Mouse (Mus musculus): ENCODE measurements around the gene Adamtsl1. TPM values are rescaled to one million over a fixed set of nuclear protein-coding genes. Genes with fewer than 3 reads are reported as not detected.

Adamtsl1 gene
- polyA plus RNA-seq, 1 experiment from 2014 or later: 33.3 TPM

DNA sequence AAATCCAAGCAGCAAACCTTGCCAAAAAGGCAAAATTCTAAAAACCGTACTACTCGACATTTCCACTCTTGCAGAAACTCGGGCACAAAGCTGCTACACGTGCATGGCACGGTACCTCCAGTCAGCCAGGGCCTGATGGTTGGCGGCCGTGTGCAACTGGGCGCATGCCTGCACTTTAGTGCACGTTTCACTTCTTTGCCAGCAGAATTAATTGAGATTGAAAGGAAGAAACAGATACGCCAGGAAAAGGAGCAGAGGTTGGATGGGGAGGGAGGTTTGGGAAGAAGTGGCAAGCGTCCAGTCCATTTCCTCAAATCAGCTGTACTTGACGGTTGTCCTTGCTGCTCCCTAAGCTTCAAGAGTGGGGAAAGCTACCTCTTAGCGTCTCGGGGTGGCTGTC is 664.1 kb downstream of the Adamtsl1 start:
- ATAC-seq (ENCODE audit: insufficient number of reproducible peaks, insufficient read depth, low FRiP score, low read depth): no peak
- Histone ChIP-seq H3K27ac (ENCODE audit: low read length) (no peak overlapping the region), H3K4me1 (ENCODE audit: control insufficient read depth, insufficient read depth, low read length) (0 out of 2 replicates have a peak, but pooled peaks cover 2% of the 10 kb centered on the region), H3K36me3 (ENCODE audit: control insufficient read depth, insufficient read depth, low read length) (no peaks in the 10 kb centered on the region), H3K27me3 (ENCODE audit: control insufficient read depth, insufficient read depth, low read length) (no peaks in the 10 kb centered on the region), H3K9me3 (ENCODE audit: control insufficient read depth, low read depth, low read length) (no peaks in the 10 kb centered on the region), H3K9ac (replicated peaks; ENCODE audit: low read depth, low read length) (no peak overlapping the region), H3K4me3 (ENCODE audit: low read depth, low read length) (no peak overlapping the region), H3K4me2 (replicated peaks; ENCODE audit: low read depth, low read length) (no peak overlapping the region)
- 85% methylated on average over 14 of the region's 14 CpGs for WGBS

DNA sequence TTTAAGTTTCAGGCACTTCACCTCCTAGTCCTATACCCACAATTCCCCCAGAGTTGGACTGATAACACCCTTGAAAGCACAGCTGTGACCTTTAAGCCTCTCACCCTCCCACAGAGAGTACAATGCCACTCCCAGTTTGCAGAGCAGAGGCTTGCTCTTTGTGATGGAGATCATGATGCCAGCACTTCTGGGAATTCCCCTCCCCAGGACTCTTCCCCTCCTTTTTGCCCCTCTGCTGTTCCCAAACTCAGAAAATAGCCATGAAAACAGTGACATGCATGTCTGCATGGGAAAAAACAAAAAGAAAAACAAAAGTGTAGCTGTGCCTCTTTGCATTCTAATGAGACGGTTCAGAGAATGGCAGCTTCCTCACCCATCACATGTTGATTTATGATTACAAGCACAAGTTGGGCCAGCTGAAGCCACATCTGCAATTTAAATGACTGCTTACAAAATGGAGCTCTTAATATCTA is 669.8 kb downstream of the Adamtsl1 start:
- Histone ChIP-seq H3K4me3 (ENCODE audit: low read depth, low read length) (no peak overlapping the region), H3K27me3 (ENCODE audit: control insufficient read depth, insufficient read depth, low read length) (no peaks in the 10 kb centered on the region), H3K4me2 (replicated peaks; ENCODE audit: low read depth, low read length) (no peak overlapping the region), H3K9ac (replicated peaks; ENCODE audit: low read depth, low read length) (no peak overlapping the region), H3K4me1 (ENCODE audit: control insufficient read depth, insufficient read depth, low read length) (no peaks in the 10 kb centered on the region), H3K36me3 (ENCODE audit: control insufficient read depth, insufficient read depth, low read length) (no peaks in the 10 kb centered on the region), H3K27ac (ENCODE audit: low read length) (no peak overlapping the region), H3K9me3 (ENCODE audit: control insufficient read depth, low read depth, low read length) (no peaks in the 10 kb centered on the region)
- no peak for ATAC-seq (ENCODE audit: insufficient number of reproducible peaks, insufficient read depth, low FRiP score, low read depth)
- 57% methylated on average over 1 of the region's 1 CpGs for WGBS

DNA sequence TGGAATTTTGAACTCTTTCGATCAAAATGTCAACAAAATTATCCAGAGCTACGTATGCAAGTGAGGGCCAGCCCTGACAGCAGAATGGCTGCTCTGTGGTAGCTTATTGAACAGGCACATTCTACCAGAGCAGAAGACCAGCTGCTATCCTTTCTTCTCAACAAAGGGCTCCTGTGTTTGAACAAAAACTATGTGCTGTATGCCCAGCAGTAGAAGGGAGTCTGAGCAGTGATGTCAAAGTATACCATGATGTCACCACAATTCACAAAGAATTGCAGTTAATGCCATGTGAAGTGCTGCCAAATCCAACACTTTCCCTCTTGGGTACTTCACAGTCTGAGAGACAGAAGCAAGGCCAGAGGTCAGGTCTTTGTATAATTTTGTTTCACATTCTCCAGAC is 675.9 kb downstream of the Adamtsl1 start:
- Histone ChIP-seq H3K4me2 (replicated peaks; ENCODE audit: low read depth, low read length) (no peak overlapping the region), H3K4me3 (ENCODE audit: low read depth, low read length) (no peak overlapping the region), H3K36me3 (ENCODE audit: control insufficient read depth, insufficient read depth, low read length) (no peaks in the 10 kb centered on the region), H3K27me3 (ENCODE audit: control insufficient read depth, insufficient read depth, low read length) (no peaks in the 10 kb centered on the region), H3K27ac (ENCODE audit: low read length) (no peak overlapping the region), H3K9me3 (ENCODE audit: control insufficient read depth, low read depth, low read length) (no peaks in the 10 kb centered on the region), H3K9ac (replicated peaks; ENCODE audit: low read depth, low read length) (no peak overlapping the region), H3K4me1 (ENCODE audit: control insufficient read depth, insufficient read depth, low read length) (no peaks in the 10 kb centered on the region)
- ATAC-seq (ENCODE audit: insufficient number of reproducible peaks, insufficient read depth, low FRiP score, low read depth): 0 out of 2 replicates have a peak, but pooled peaks have one; percentile 53
- 42% methylated on average over 2 of the region's 2 CpGs for WGBS

DNA sequence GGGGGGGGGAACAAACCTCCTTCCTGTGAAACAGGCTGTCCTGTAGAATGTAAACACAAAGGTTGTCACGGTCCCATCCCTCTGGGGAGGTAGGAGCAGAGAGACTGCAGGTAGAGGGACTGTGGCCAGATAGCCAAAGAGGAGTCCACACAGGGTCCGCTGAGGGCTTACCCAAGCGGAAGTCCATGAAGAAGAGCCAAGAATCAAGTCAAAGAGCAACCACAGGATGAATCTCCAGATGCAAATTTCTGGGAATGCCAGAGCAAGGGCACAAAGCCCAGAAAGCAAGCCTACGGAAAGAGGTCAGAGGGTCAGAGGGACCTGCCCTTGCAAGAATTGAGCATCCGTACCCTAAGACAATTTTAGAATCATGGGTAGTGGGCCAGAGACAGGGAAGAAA is 677.2 kb downstream of the Adamtsl1 start:
- Histone ChIP-seq H3K9me3 (ENCODE audit: control insufficient read depth, low read depth, low read length) (no peaks in the 10 kb centered on the region), H3K9ac (replicated peaks; ENCODE audit: low read depth, low read length) (no peak overlapping the region), H3K27ac (ENCODE audit: low read length) (no peak overlapping the region), H3K4me3 (ENCODE audit: low read depth, low read length) (no peak overlapping the region), H3K4me1 (ENCODE audit: control insufficient read depth, insufficient read depth, low read length) (no peaks in the 10 kb centered on the region), H3K27me3 (ENCODE audit: control insufficient read depth, insufficient read depth, low read length) (no peaks in the 10 kb centered on the region), H3K4me2 (replicated peaks; ENCODE audit: low read depth, low read length) (no peak overlapping the region), H3K36me3 (ENCODE audit: control insufficient read depth, insufficient read depth, low read length) (no peaks in the 10 kb centered on the region)
- 76% methylated on average over 5 of the region's 5 CpGs for WGBS
- no peak; the same call in 1 of the 2 replicates for ATAC-seq (ENCODE audit: insufficient number of reproducible peaks, insufficient read depth, low FRiP score, low read depth)

DNA sequence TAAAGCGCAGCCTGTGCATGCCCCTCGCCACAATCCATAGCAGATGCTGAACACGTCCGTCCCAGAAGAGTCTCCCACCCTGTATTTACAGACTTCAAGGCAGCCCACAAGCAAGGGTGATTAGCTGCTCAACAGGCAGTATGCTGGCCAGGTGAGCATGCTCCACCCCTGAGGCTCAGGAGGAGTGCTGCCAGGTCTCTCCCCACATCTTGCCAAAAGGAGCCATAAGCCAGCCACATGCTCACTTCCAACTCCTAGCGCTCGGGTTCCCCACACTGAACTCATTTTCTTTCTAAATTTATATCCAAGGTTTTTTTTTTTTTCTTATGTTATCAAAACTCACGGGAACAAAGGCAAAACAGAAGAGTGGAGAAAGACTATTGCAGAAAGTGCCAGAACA is 687.8 kb downstream of the Adamtsl1 start:
- Histone ChIP-seq H3K9ac (replicated peaks; ENCODE audit: low read depth, low read length) (no peak overlapping the region), H3K4me2 (replicated peaks; ENCODE audit: low read depth, low read length) (no peak overlapping the region), H3K36me3 (ENCODE audit: control insufficient read depth, insufficient read depth, low read length) (no peaks in the 10 kb centered on the region), H3K27ac (ENCODE audit: low read length) (no peak overlapping the region), H3K4me1 (ENCODE audit: control insufficient read depth, insufficient read depth, low read length) (no peaks in the 10 kb centered on the region), H3K27me3 (ENCODE audit: control insufficient read depth, insufficient read depth, low read length) (no peaks in the 10 kb centered on the region), H3K9me3 (ENCODE audit: control insufficient read depth, low read depth, low read length) (no peaks in the 10 kb centered on the region), H3K4me3 (ENCODE audit: low read depth, low read length) (no peak overlapping the region)
- 74% methylated on average over 7 of the region's 7 CpGs for WGBS
- ATAC-seq (ENCODE audit: insufficient number of reproducible peaks, insufficient read depth, low FRiP score, low read depth): no peak

DNA sequence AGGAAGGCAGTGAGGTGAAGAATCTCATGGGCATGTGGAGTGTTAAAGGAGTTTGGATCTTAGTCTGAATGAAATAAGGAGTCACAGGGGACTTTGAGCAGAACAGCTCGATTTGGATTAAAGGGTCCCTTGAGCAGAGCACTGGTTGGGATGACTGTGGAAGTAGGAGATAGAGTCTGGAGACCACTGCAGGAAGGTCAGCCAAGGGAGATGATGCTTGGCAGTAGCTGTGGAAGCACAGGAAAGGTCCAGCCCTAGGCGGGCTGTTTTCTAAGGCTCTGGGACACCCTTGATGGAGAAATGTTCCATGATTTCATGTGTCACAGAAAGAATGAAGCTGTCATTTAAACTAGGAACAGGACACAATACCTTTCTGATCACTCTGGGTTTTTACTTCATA is 689.3 kb downstream of the Adamtsl1 start:
- H3K27ac ChIP-seq (ENCODE audit: low read length): no peak overlapping the region
- no peak overlapping the region for H3K4me3 ChIP-seq (ENCODE audit: low read depth, low read length)
- ATAC-seq (ENCODE audit: insufficient number of reproducible peaks, insufficient read depth, low FRiP score, low read depth): no peak
- no peak overlapping the region for H3K4me2 ChIP-seq (replicated peaks; ENCODE audit: low read depth, low read length)
- H3K36me3 ChIP-seq (ENCODE audit: control insufficient read depth, insufficient read depth, low read length): no peaks in the 10 kb centered on the region
- H3K9me3 ChIP-seq (ENCODE audit: control insufficient read depth, low read depth, low read length): no peaks in the 10 kb centered on the region
- no peaks in the 10 kb centered on the region for H3K27me3 ChIP-seq (ENCODE audit: control insufficient read depth, insufficient read depth, low read length)
- no peak overlapping the region for H3K9ac ChIP-seq (replicated peaks; ENCODE audit: low read depth, low read length)
- H3K4me1 ChIP-seq (ENCODE audit: control insufficient read depth, insufficient read depth, low read length): no peaks in the 10 kb centered on the region
- WGBS: 90% methylated on average over 2 of the region's 2 CpGs

DNA sequence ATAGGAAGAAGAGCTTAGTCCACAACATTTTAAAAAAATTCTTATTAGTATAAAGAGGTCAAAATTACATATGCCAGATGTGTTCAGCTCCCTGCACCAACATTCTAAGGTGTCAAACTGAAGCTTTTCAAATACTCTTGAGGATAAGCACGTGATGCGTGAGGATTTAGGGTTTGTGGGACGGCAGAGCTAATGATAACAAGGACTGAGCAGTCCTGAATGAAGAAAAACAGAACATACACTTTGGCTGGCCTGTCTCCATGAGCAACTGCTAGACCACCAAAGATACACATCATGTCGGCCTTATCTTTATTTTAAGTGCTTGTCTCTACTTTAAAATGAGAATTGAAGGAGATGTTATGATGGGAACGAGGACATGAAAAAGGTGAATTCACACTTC is 710.9 kb downstream of the Adamtsl1 start:
- Histone ChIP-seq H3K27me3 (ENCODE audit: control insufficient read depth, insufficient read depth, low read length) (no peaks in the 10 kb centered on the region), H3K27ac (ENCODE audit: low read length) (no peak overlapping the region), H3K4me1 (ENCODE audit: control insufficient read depth, insufficient read depth, low read length) (0 out of 2 replicates have a peak, but pooled peaks cover 3% of the 10 kb centered on the region), H3K36me3 (ENCODE audit: control insufficient read depth, insufficient read depth, low read length) (no peaks in the 10 kb centered on the region), H3K9ac (replicated peaks; ENCODE audit: low read depth, low read length) (no peak overlapping the region), H3K4me3 (ENCODE audit: low read depth, low read length) (no peak overlapping the region), H3K4me2 (replicated peaks; ENCODE audit: low read depth, low read length) (no peak overlapping the region), H3K9me3 (ENCODE audit: control insufficient read depth, low read depth, low read length) (no peaks in the 10 kb centered on the region)
- peak; percentile 82; the same call in 1 of the 2 replicates for ATAC-seq (ENCODE audit: insufficient number of reproducible peaks, insufficient read depth, low FRiP score, low read depth)
- WGBS: 45% methylated on average over 5 of the region's 5 CpGs

DNA sequence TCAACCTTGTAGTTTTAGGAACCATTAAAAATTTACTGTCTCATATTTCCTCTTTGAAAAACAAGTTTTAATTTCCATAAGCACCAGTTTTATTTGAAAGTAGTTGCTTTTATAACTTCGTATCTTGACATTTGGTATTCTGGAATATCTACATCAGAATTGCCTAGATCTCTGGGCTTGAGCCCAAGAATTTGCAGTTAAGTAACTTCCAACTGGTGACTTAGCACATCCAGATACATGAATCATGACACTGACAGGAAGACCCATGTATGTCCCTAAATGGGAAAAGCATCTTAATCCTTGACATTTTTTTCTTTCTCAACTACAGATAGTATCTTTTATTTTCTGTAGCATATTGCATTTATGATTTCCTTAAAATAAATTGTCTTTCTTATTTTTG is 713.1 kb downstream of the Adamtsl1 start:
- H3K9ac ChIP-seq (replicated peaks; ENCODE audit: low read depth, low read length): no peak overlapping the region
- no peak overlapping the region for H3K4me3 ChIP-seq (ENCODE audit: low read depth, low read length)
- no peak overlapping the region for H3K4me2 ChIP-seq (replicated peaks; ENCODE audit: low read depth, low read length)
- no peak overlapping the region for H3K27ac ChIP-seq (ENCODE audit: low read length)
- ATAC-seq (ENCODE audit: insufficient number of reproducible peaks, insufficient read depth, low FRiP score, low read depth): no peak
- no peaks in the 10 kb centered on the region for H3K27me3 ChIP-seq (ENCODE audit: control insufficient read depth, insufficient read depth, low read length)
- no peaks in the 10 kb centered on the region for H3K36me3 ChIP-seq (ENCODE audit: control insufficient read depth, insufficient read depth, low read length)
- no peaks in the 10 kb centered on the region for H3K9me3 ChIP-seq (ENCODE audit: control insufficient read depth, low read depth, low read length)
- 47% methylated on average over 1 of the region's 1 CpGs for WGBS
- H3K4me1 ChIP-seq (ENCODE audit: control insufficient read depth, insufficient read depth, low read length): 0 out of 2 replicates have a peak, but pooled peaks cover 3% of the 10 kb centered on the region

DNA sequence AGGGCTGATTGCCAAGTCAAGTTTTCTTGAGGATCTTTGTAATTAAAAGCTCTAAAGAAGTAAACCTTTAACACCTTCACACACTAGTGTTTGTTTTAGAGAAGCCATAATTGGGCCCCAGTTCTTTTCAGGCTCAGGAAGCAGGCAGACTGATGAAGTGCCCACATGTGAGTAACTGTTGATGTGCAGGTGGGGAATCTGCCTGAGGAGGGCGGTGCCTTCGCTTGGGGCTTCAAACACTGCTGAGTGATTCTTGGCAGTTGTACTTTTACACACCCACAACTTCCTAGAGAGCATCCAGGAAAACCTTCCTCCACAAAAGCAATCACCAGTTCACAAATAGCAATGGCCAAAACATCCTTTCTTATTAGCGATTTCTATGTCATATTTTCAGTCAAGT is 719.2 kb downstream of the Adamtsl1 start:
- H3K4me3 ChIP-seq (ENCODE audit: low read depth, low read length): no peak overlapping the region
- H3K27me3 ChIP-seq (ENCODE audit: control insufficient read depth, insufficient read depth, low read length): no peaks in the 10 kb centered on the region
- no peak overlapping the region for H3K4me2 ChIP-seq (replicated peaks; ENCODE audit: low read depth, low read length)
- H3K36me3 ChIP-seq (ENCODE audit: control insufficient read depth, insufficient read depth, low read length): no peaks in the 10 kb centered on the region
- no peaks in the 10 kb centered on the region for H3K4me1 ChIP-seq (ENCODE audit: control insufficient read depth, insufficient read depth, low read length)
- no peaks in the 10 kb centered on the region for H3K9me3 ChIP-seq (ENCODE audit: control insufficient read depth, low read depth, low read length)
- 81% methylated on average over 3 of the region's 3 CpGs for whole genome bisulfite sequencing
- H3K27ac ChIP-seq (ENCODE audit: low read length): no peak overlapping the region
- H3K9ac ChIP-seq (replicated peaks; ENCODE audit: low read depth, low read length): no peak overlapping the region
- no peak for ATAC-seq (ENCODE audit: insufficient number of reproducible peaks, insufficient read depth, low FRiP score, low read depth)
